Mouse (Mus musculus) CH12F3 (cell line): Measurements from ENCODE around the gene 1700074P13Rik.
"Not testable (repeated sequence)": the region's sequence is repeated elsewhere in the genome, so short reads cannot be mapped to it uniquely, and the experiment has no call there.

Source experiments
- in situ Hi-C: fragments of 300-500 bp; cut with MboI; formaldehyde crosslinking; loops from 2 replicates; pipeline ENCODE4 v1.14.3; 2020; ENCODE audit warnings: low sequenced_read_pairs

The 1700074P13Rik gene

DNA sequence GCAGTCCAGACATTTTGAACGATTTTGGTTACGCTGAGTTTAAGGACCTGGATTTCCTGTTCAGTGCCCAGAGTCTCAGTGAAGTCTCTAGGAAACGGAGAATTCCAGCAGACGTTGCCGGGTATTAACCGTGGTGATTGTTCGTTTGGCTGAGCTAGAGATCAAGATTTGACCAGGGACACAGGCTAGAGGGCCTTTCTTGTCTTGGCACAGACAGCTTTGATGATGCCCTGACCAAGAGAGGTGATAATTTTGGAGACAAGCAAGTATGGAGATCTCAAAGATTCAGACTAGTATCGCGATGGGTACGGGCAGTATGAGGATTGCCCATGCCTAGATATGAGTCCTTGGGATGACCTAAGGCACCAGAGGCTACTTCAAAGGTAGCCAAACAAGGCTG lies at the start of gene 1700074P13Rik:
Gene 1700074P13Rik, minus strand, starts transcription at position 101 of the 400 bp plus-strand sequence.
- in situ Hi-C loops, result no loop called here

DNA sequence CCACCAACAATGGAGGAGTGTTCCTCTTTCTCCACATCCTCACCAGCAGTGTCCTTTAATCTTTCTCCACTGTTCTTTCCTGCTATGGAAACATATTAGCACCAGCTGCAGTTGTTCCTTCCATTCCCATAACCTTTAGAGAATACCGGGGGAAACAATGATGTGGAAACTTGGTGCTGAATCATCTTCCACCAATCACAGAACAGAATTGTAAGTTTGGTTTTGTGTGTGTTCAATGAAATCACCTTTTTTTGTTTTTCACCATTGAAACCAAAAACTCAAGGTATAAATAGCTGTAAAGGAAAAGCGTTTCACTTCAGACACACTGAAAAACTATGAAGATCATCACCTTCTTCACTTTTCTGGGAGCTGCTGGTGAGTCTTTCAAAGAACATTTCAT lies 24.1 kb upstream of the 1700074P13Rik start, which contains the start of gene 1810009J06Rik:
Gene 1810009J06Rik, plus strand, starts transcription at position 301 of the 400 bp plus-strand sequence.
- in situ Hi-C loops, result not testable (repeated sequence)

- in situ Hi-C loops, result no loop called here
These were observed 13.4 kb upstream of the 1700074P13Rik start for GRCm38 (mm10) chr6:40953716-40954115.

DNA sequence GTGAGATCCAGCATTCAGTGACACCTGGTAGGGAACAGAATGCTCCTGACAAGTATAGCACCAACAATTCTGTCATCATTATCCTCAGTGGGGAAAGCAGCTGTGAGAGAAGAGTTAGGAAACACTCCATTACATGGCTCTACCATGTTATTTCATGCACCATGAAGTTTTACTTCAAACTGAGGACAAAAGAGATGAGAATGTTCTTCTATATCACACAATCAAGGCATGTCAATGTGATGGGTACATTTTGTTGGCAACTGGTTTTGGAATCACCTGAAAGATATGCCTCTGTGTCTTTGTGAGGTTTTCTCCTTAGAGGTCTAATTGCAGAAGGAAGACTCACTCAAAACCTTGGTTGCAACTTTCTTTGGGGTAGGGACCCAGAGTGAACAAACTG lies 11.4 kb upstream of the 1700074P13Rik start, which contains the start of gene Gm4744:
Gene Gm4744, minus strand, starts transcription at position 101 of the 400 bp plus-strand sequence.
- in situ Hi-C loops, result no loop called here

DNA sequence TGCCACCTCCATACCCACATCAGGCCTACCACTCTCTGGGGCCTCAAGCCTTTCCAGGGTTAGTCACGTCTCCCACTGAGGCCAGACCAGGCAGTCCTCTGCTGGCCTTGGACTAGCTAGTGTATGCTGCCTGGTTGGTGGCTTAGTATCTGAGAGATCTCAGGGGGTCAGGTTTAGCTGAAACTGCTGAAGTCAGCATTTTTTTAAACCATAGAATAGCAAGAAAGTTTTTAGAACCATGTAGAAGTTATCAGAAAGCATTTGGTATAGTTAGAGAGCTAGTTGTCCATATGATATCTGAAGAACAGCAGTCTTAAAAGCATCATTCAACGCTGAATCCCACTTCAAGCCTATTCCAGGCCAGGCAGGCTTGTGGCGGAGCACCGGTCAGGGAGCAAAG lies 20.4 kb downstream of the 1700074P13Rik start:
- in situ Hi-C loops, result no loop called here

- in situ Hi-C loops, result no loop called here
These were observed 40.1 kb downstream of the 1700074P13Rik start, which contains the start of gene Prss58 for GRCm38 (mm10) chr6:40900287-40900686. Gene Prss58, minus strand, starts transcription at chr6:40900387.

- in situ Hi-C loops, result no loop called here
These were observed 45.6 kb downstream of the 1700074P13Rik start for GRCm38 (mm10) chr6:40894716-40895115.

DNA sequence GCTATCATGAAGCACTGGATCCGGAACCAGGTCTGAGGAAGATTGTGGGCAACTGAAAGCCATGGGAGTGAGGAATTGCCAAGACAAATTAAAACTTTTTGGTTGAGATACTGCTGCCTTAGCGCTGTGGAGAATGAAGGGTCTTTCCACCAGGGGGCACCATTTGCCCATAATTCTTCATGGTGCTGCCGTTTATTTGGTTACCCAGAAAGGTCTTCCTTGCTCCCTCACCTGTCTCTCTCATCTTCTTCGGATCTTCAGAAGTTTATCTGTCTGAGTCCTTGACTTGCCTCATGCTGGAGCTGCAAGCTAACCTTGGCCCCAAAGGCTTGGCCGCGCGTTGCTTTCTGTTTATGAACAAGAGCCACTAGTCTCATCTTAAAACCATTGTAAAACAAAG lies 46.8 kb downstream of the 1700074P13Rik start:
- in situ Hi-C loops, result no loop called here

GRCm38 (mm10) chr6:40891754-40892153 lies 48.6 kb downstream of the 1700074P13Rik start:
- in situ Hi-C loops, result no loop called here

GRCm38 (mm10) chr6:40890973-40891372 lies 49.4 kb downstream of the 1700074P13Rik start:
- in situ Hi-C loops, result no loop called here

GRCm38 (mm10) chr6:40887394-40887793 lies 53.0 kb downstream of the 1700074P13Rik start, which contains the start of gene Moxd2:
Gene Moxd2, minus strand, starts transcription at chr6:40887494.
- in situ Hi-C loops, result no loop called here
